Mouse (Mus musculus) bone marrow macrophage, adult 2 months (primary cell): Measurements from ENCODE around the gene Lrrc8b. TPM values are rescaled to one million over a fixed set of nuclear protein-coding genes. Genes with fewer than 3 reads are reported as not detected.

Experiments used
- H3K27ac ChIP-seq: 2 replicates; pipeline ENCODE4 v1.5.1; 2012; ENCODE audit warnings: low read depth, low read length; ENCODE audit not compliant: insufficient read depth
- H3K4me1 ChIP-seq: 2 replicates; pipeline ENCODE4 v1.6.1; 2012; ENCODE audit warnings: low read length; ENCODE audit not compliant: control insufficient read depth, insufficient read depth
- H3K4me3 ChIP-seq: 2 replicates; pipeline ENCODE4 v1.5.1; 2012; ENCODE audit warnings: mild to moderate bottlenecking, low read length, moderate library complexity; ENCODE audit not compliant: insufficient read depth
- CTCF ChIP-seq: IDR thresholded peaks from 2 replicates; pipeline ENCODE4 v1.5.1; 2012; ENCODE audit warnings: low read depth, mild to moderate bottlenecking, low read length, moderate library complexity
- POLR2A ChIP-seq: IDR thresholded peaks from 2 replicates; pipeline ENCODE4 v1.6.1; 2012; ENCODE audit warnings: mild to moderate bottlenecking, low read depth, low read length, borderline replicate concordance
- polyA plus RNA-seq: library from polyadenylated mRNA; stranded (reverse); fragments of >200 nt; gene quantifications from 2 replicates; pipeline ENCODE4 v1.2.4, GENCODE M21; 2012; ENCODE audit not compliant: missing spikeins, insufficient read depth, insufficient read length

Lrrc8b gene
- polyA plus RNA-seq, 1 experiment = 6.5 TPM

DNA sequence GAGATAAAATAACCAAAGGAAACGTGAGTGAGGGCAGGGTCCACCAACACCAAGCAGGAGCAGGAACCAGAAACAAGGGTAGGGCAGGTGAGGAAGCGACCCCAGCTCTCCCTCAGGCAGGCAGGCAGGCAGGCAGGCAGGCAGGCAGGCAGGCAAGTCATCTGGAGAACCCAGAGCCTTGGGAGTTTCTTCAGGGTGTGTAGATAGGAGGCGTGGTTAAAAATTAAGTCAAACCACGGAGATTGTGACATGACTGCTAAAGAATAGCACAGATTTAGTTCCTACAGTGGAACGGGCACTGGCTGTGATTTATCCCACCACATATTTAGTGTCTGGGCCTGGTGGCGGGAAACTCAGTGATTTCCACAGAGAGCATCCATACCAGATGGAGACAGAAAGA, 30.1 kb downstream of the Lrrc8b start:
- H3K27ac ChIP-seq = no peak overlapping the region
- H3K4me1 ChIP-seq = peaks cover 10% of the 10 kb centered on the region
- TF ChIP-seq CTCF (no peak), POLR2A (no peak)
- no peak overlapping the region for H3K4me3 ChIP-seq

DNA sequence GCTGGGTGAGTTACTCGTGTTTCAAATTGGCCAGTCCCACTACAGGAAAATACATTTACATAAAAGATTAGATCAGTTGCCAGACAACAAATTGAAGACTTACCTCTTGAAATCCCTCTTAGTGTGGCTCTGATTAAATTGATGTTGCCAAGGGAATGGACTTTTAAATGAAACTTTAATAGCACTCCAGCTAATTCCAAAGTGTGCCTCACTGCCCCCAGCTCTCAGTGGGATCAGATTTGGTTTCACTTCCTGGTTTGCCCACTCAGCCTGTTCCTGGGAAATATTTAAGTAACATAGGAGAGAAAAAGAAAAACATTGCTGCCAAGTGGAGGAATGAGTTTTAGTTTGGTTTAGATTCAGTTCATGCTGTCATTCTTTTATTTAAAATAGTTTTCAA, 38.5 kb downstream of the Lrrc8b start:
- H3K4me1 ChIP-seq = peaks cover 16% of the 10 kb centered on the region
- TF ChIP-seq POLR2A (no peak), CTCF (no peak)
- no peak overlapping the region for H3K27ac ChIP-seq
- H3K4me3 ChIP-seq = no peak overlapping the region

DNA sequence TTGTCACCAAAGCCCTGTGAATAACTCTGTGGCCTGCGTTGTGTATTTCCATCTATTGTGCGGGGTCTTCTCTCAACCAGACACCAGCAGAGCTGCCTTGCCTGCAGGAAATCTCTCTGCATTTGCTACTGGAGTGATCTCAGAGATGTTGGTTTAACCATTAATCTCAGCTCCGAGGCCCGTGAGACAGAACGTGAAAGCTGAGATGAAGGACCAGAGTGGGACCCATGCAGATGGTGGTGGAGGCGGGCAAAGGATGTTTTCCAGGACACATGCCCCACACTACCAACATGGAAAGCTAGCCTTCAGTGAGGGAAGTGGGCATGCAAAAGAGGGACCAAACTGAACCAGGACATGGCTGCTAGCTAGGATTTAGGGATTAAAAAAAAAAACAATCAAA, 43.5 kb downstream of the Lrrc8b start:
- peaks cover 5% of the 10 kb centered on the region for H3K4me1 ChIP-seq
- no peak overlapping the region for H3K27ac ChIP-seq
- TF ChIP-seq POLR2A (no peak), CTCF (no peak)
- no peak overlapping the region for H3K4me3 ChIP-seq

DNA sequence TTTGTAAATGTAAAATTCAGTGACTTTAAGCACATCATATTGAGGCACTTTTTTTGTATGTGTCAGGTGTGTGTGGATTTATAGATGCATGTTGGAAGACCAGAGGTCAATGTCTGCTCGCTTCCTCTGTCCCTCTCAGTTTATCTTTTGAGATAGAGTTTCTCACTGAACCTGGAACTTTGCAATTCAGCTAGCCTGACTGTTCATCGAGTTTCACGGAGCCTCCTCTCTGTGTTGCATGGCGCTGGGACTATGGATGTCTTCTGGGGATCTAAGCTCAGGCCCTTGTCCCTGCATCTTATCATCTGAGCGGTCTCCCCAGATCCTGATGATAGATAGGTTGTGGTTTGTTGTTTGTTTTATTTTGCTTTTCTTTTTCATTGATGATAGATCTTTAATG, 45.0 kb downstream of the Lrrc8b start:
- Histone ChIP-seq H3K4me1 (no peaks in the 10 kb centered on the region), H3K27ac (no peak overlapping the region), H3K4me3 (no peak overlapping the region)
- TF ChIP-seq POLR2A (no peak), CTCF (no peak)

DNA sequence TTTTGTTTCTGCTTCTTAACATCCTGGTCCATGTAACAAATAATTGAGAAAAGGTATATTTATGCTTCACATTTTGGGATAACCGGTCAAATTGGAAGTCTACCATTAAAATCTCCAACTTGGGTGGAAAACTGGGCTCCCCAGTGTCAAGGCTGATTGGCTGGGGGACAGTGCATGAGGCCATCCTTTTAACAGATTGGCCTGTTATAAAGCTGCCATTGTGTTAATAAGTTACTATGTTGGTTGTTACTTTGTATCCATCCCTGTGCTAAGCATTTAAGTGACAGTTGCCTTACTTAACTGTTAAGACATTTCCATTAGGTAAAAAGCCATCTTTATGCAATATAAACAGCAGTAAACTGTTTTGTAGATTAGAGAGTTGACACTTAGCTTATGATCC, 45.5 kb downstream of the Lrrc8b start:
- Histone ChIP-seq H3K4me3 (no peak overlapping the region), H3K27ac (no peak overlapping the region), H3K4me1 (no peaks in the 10 kb centered on the region)
- TF ChIP-seq CTCF (no peak), POLR2A (no peak)

DNA sequence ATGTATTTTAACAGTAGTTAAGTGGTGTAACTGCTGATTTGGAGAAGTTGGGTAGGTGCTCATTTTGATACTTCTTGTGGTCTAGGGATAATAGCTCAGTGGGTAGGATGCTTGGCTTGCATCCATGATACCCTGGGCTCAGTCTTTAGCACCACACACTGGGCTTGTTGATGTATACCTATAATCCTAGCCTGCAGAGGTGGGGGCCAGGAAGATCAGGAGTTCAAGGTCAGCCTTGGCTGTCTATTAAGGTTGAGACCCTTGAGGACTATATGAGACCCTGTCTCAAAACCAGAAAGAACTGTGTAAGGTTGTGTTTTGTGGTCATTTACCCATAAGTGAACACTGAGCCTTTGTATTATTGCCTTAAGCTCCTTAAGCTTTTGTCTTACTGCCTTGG, 49.1 kb downstream of the Lrrc8b start:
- H3K4me1 ChIP-seq = no peaks in the 10 kb centered on the region
- TF ChIP-seq CTCF = no peak
- TF ChIP-seq POLR2A = no peak
- H3K27ac ChIP-seq = no peak overlapping the region
- no peak overlapping the region for H3K4me3 ChIP-seq

DNA sequence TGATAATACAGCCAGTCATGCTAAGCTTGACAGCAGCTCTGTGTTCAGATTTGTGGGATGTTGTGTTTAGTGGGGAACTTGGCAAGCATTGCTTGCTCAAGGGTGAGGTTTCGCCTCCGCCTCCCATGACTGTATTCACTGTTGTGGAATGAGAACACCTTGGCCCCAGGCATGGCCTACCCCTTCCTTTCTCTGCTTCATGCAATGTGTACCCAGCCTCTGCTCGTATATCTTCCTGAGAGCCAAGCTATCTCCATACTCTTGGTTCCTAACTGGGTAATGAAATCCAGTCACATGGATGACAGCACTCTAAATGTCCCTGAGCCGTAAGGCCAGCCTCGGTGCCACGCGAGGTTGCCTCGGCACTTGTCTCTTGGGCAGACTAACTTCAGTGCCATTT, 50.0 kb downstream of the Lrrc8b start:
- no peak for TF ChIP-seq CTCF
- no peak for TF ChIP-seq POLR2A
- Histone ChIP-seq H3K4me1 (peaks cover 1% of the 10 kb centered on the region), H3K27ac (no peak overlapping the region), H3K4me3 (no peak overlapping the region)

DNA sequence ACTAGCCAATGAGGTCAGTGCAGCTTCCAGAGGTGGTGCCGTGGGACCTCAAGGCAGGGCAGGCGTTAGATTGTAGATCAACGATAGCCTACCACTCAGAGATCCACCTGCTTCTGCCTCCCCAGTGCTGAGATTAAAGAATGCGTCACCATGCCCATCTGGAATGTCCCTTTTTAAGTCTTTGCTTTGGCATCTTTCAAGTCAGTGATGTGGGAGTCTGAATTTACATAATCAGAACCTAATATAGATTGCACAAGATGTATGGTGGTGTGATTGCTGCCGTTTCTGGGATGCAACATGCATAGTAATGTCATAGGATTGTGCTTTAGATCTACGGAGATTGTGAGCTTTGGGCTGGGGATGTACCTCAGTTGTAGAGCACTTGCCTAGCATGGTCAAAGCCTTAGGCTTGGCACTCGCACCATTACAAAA, 50.9 kb downstream of the Lrrc8b start:
- Histone ChIP-seq H3K4me3 (no peak overlapping the region), H3K27ac (no peak overlapping the region), H3K4me1 (peaks cover 6% of the 10 kb centered on the region)
- no peak for TF ChIP-seq CTCF
- TF ChIP-seq POLR2A = no peak

DNA sequence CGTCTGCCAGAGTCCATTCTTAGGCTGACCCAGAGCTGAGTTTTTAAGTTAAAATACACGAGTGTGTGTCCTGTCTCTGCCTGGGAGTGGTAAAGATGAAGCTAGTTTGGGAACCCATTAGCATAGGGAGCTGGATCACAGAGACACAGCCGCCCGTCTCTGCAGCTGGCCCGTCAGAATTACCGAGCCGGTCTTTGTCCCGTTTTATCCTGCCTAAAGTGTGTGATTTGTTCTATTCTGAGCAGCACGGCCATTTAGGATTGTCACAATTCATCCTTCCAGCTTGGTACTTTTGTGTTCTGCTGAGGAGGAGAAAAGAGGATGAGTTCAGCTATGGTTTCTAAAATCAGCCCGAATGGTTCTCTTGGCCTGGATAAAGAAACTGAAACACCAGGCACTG, 51.7 kb downstream of the Lrrc8b start:
- Histone ChIP-seq H3K4me1 (peaks cover 6% of the 10 kb centered on the region), H3K27ac (no peak overlapping the region), H3K4me3 (no peak overlapping the region)
- TF ChIP-seq CTCF = no peak
- no peak for TF ChIP-seq POLR2A

DNA sequence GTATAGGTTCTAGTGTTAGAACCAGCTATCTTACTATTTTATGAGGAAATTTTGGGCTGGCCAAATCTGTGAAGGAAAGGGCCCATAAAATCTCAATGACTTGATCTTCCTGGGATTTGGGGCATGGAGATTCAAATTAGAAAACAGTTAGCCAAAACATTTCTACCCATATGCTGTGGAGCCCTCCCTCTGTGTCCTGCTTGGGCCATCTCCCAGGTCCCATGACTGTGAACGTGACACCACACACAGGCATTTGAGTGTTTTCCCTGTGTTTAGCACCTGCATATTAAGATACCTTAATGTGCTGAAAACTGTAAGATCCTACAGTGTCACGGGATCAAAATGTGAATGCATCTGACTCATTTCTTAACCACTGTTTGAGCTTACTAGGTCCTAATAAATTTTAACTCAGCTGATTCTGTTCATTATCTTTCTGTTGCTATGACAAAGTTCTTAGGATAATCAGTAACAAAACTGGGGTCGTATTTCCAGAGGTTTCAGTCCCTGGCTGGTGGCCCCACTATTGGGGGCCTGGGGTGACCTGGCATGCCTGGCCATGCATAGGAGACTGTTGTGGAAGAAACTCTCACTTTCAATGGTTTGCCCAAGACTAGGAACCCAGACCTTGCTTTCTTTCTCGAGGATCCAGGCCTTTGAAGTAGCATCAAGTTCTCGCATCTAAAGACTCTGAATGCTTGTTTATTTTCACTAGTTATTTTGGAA, 57.6 kb downstream of the Lrrc8b start:
- Histone ChIP-seq H3K4me1 (peaks cover 6% of the 10 kb centered on the region), H3K27ac (no peak overlapping the region), H3K4me3 (no peak overlapping the region)
- TF ChIP-seq POLR2A = no peak
- no peak for TF ChIP-seq CTCF

DNA sequence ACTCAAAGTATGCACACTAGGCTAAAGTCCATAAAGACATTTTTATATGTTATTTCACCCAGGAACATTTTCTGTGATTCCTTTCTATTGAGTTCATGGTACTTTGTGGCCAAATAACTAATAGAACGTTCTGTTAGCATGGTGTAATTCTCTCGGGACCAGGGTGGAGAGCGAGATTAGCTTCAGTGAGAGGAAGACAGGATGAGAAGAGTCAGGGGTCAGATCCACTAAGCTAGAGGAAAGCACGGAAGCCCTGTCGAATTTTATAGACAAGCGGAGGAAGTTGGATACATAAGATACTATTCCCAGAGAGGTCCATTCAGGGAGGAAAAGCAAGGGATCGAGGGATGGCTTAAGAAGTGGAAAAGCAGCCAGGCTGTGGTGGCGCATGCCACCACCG, 62.0 kb downstream of the Lrrc8b start:
- Histone ChIP-seq H3K4me1 (no peaks in the 10 kb centered on the region), H3K27ac (no peak overlapping the region), H3K4me3 (no peak overlapping the region)
- TF ChIP-seq POLR2A (no peak), CTCF (no peak)
